Comparison of ENCODE assay signal across 16 mouse cellular contexts in the genomic region with DNA sequence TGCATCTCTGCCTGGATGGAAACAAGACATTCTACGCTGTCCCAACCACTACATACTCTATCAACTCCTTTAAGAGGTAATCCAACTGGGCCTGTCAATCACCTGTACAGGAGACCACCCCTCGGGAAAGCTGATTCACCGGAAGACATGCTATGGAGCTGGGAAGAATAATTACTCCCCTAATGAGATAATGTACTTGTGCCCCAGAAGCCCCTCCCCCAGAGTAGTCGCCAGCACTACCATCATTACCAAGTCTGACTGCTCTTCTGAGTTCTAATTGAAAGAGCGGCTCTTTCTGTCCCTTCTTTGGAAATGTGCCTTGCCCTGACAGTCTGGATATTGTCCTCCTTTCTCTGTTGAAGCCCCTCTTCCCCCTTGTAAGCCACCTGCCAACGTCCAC.
"Had no signal": no experiment of that assay in that cellular context is flagged by ENCODE, and none has a peak within 500 bp of the region (broad histone marks: within the 10 kb centered on the region; RNA-seq: fewer than 3 reads in every experiment).

No protein-coding gene starts in this region.

- H3K9ac ChIP-seq: limb, embryonic 13.5 days; liver, embryonic 15.5 days; lung, embryonic 14.5 days; neural tube, embryonic 15.5 days had no signal

- H3K27ac ChIP-seq: kidney, postnatal 0 days; limb, embryonic 13.5 days; liver, embryonic 15.5 days; neural tube, embryonic 15.5 days; stomach, postnatal 0 days had no signal

- H3K4me2 ChIP-seq: limb, embryonic 13.5 days; liver, embryonic 15.5 days; lung, embryonic 14.5 days; neural tube, embryonic 15.5 days had no signal

- H3K4me3 ChIP-seq: limb, embryonic 13.5 days; liver, embryonic 15.5 days; midbrain, embryonic 10.5 days; myocyte; neural tube, embryonic 15.5 days had no signal

- DNase-seq: kidney, adult 8-10 months; kidney, postnatal 36 days; left cerebral cortex, postnatal 4 days; lung, embryonic 14.5 days; lung, postnatal 10 days; lung, postnatal 4 days; midbrain, embryonic 14.5 days; right cerebral cortex, postnatal 14 days; thymus, postnatal 4 days had no signal

- H3K27me3 ChIP-seq: limb, embryonic 13.5 days; liver, embryonic 15.5 days; neural tube, embryonic 15.5 days had no signal

- H3K9me3 ChIP-seq: limb, embryonic 13.5 days; liver, embryonic 15.5 days; midbrain, embryonic 10.5 days; neural tube, embryonic 15.5 days had no signal
